Mouse (Mus musculus): ENCODE results near the gene Trp53i13.

Trp53i13 gene

GRCm38 (mm10) chr11:77492311-77492871, 23.4 kb downstream of the Trp53i13 start:
- peak; percentile 83 for DNase-seq (ENCODE audit: low read depth)

GRCm38 (mm10) chr11:77491502-77492291, 24.1 kb downstream of the Trp53i13 start:
- peak; percentile 96 for DNase-seq (ENCODE audit: low read depth)

GRCm38 (mm10) chr11:77491123-77491501, 24.7 kb downstream of the Trp53i13 start:
- DNase-seq (ENCODE audit: low read depth): peak; percentile 92

- DNase-seq (ENCODE audit: low read depth): no peak
Observed at GRCm38 (mm10) chr11:77490451-77490850, 25.3 kb downstream of the Trp53i13 start.

GRCm38 (mm10) chr11:77489591-77490235, 26.1 kb downstream of the Trp53i13 start, which contains the start of gene Ankrd13b:
Ankrd13b (minus strand) TSS chr11:77489678.
- DNase-seq (ENCODE audit: low read depth): peak; percentile 68

GRCm38 (mm10) chr11:77488771-77489581, 26.8 kb downstream of the Trp53i13 start:
- DNase-seq (ENCODE audit: low read depth): no peak

- DNase-seq (ENCODE audit: low read depth): peak; percentile 53
Observed at GRCm38 (mm10) chr11:77486798-77487197, 29.0 kb downstream of the Trp53i13 start.

- no peak for DNase-seq (ENCODE audit: low read depth)
Observed at GRCm38 (mm10) chr11:77485229-77485628, 30.6 kb downstream of the Trp53i13 start.

- DNase-seq (ENCODE audit: low read depth): peak; percentile 65
Observed at GRCm38 (mm10) chr11:77483510-77484255, 32.1 kb downstream of the Trp53i13 start.

GRCm38 (mm10) chr11:77483043-77483442, 32.7 kb downstream of the Trp53i13 start:
- DNase-seq (ENCODE audit: low read depth): no peak

- DNase-seq (ENCODE audit: low read depth): no peak
Observed at GRCm38 (mm10) chr11:77476895-77477294, 38.9 kb downstream of the Trp53i13 start.

GRCm38 (mm10) chr11:77476216-77476615, 39.6 kb downstream of the Trp53i13 start:
- no peak for DNase-seq (ENCODE audit: low read depth)

- no peak for DNase-seq (ENCODE audit: low read depth)
Observed at GRCm38 (mm10) chr11:77472775-77473174, 43.0 kb downstream of the Trp53i13 start.

GRCm38 (mm10) chr11:77471407-77471806, 44.4 kb downstream of the Trp53i13 start:
- no peak for DNase-seq (ENCODE audit: low read depth)

GRCm38 (mm10) chr11:77468397-77468796, 47.4 kb downstream of the Trp53i13 start:
- DNase-seq (ENCODE audit: low read depth): no peak

- peak; percentile 88 for DNase-seq (ENCODE audit: low read depth)
Observed at GRCm38 (mm10) chr11:77467784-77468183, 48.0 kb downstream of the Trp53i13 start.

- DNase-seq (ENCODE audit: low read depth): peak; percentile 83
Observed at GRCm38 (mm10) chr11:77467157-77467556, 48.6 kb downstream of the Trp53i13 start.

GRCm38 (mm10) chr11:77466544-77466943, 49.2 kb downstream of the Trp53i13 start:
- no peak for DNase-seq (ENCODE audit: low read depth)

- DNase-seq (ENCODE audit: low read depth): no peak
Observed at GRCm38 (mm10) chr11:77465111-77465510, 50.7 kb downstream of the Trp53i13 start.

- DNase-seq (ENCODE audit: low read depth): peak; percentile 72
Observed at GRCm38 (mm10) chr11:77464684-77465083, 51.1 kb downstream of the Trp53i13 start.

GRCm38 (mm10) chr11:77463786-77464185, 52.0 kb downstream of the Trp53i13 start:
- DNase-seq (ENCODE audit: low read depth): no peak

- no peak for DNase-seq (ENCODE audit: low read depth)
Observed at GRCm38 (mm10) chr11:77463101-77463445, 52.7 kb downstream of the Trp53i13 start.
